8 mouse cellular contexts compared by ENCODE assay signal in the genomic region with DNA sequence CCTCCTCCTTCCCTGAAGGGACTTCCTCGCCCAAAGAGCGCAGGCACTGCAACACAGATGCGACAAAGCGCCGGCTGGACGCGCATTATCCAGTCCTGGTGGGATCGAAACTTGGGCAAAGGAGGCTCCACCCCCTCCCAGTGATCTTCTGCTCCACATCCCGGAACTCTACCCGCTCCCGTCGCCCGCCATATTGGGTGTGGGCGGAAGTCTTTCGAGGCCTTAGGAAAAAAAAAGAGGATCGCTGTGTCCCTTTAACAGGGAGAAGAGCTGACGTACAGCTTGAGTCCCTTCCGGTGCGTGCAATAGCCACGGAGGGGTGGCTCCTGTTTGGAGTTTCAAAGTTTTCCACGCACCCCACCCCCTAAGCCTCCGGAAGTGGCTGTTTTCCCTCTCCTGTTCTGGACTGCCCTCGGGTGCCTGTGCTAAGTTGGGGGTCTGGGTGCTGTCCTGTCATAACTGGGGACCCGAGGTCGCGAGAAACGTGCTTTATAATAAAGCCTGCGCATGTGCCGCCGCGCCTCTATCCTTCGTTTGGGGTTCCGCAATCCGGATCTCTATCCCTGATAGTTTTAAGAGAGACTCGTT. TPM values are rescaled to one million over a fixed set of nuclear protein-coding genes. Genes with fewer than 3 reads are reported as not detected.
DNase-seq lines count a peak whose midpoint lies in the region; ATAC-seq and TF ChIP-seq lines count a peak whose summit lies in the region.

No protein-coding gene starts in this region.

- H3K27me3 ChIP-seq in G1E (ENCODE audit: insufficient read depth, low read length) = no peaks in the 10 kb centered on the region
- H3K27me3 ChIP-seq in forebrain, embryonic 16.5 days (replicated peaks; ENCODE audit: control insufficient read depth, insufficient read depth, low read length) = no peaks in the 10 kb centered on the region
- H3K27me3 ChIP-seq in lung, embryonic 16.5 days (ENCODE audit: control insufficient read depth, insufficient read depth, low read depth, low read length) = no peaks in the 10 kb centered on the region

- peaks cover 72% of the 10 kb centered on the region for H3K36me3 ChIP-seq in G1E (replicated peaks)
- H3K36me3 ChIP-seq in forebrain, embryonic 16.5 days (ENCODE audit: control insufficient read depth, insufficient read depth) = no peaks in the 10 kb centered on the region
- H3K36me3 ChIP-seq in lung, embryonic 16.5 days (ENCODE audit: control insufficient read depth, insufficient read depth, low read length) = peaks cover 16% of the 10 kb centered on the region

- peak; percentile 85 for DNase-seq in G1E (ENCODE audit: low spot score)
- peak; percentile 91 to 96 for DNase-seq in cerebellum, adult 18-20 months
- DNase-seq in heart, postnatal 4 days = peak; percentile 94
- peak; percentile 85 for DNase-seq in layer of hippocampus, adult 9-10 months (ENCODE audit: low spot score)
- DNase-seq in ovary, postnatal 10 days (ENCODE audit: low spot score) = peak; percentile 70
- peak; percentile 66 to 73 for DNase-seq in thymus, postnatal 10 days (ENCODE audit: low spot score in 2 of 2)

- WGBS in forebrain, embryonic 16.5 days = under 1% methylated on average over 35 of the region's 35 CpGs
- WGBS in lung, embryonic 16.5 days = under 1% methylated on average over 35 of the region's 35 CpGs

- H3K4me1 ChIP-seq in G1E (ENCODE audit: insufficient read depth, low read depth, low read length) = peaks cover 62% of the 10 kb centered on the region
- peaks cover 17% of the 10 kb centered on the region for H3K4me1 ChIP-seq in forebrain, embryonic 16.5 days (replicated peaks; ENCODE audit: control insufficient read depth, insufficient read depth, low read length)
- H3K4me1 ChIP-seq in lung, embryonic 16.5 days (replicated peaks; ENCODE audit: control insufficient read depth, insufficient read depth, low read length) = peaks cover 21% of the 10 kb centered on the region

- no peaks in the 10 kb centered on the region for H3K9me3 ChIP-seq in G1E (replicated peaks)
- no peaks in the 10 kb centered on the region for H3K9me3 ChIP-seq in forebrain, embryonic 16.5 days (ENCODE audit: control insufficient read depth, low read length)
- H3K9me3 ChIP-seq in lung, embryonic 16.5 days (ENCODE audit: control insufficient read depth, low read length) = no peaks in the 10 kb centered on the region

- peak; percentile 71 for ATAC-seq in G1E (ENCODE audit: extremely low read depth, insufficient number of reproducible peaks, low FRiP score, poor library complexity, severe bottlenecking)
- peak; percentile 90 for ATAC-seq in forebrain, embryonic 16.5 days
- ATAC-seq in lung, embryonic 16.5 days (ENCODE audit: low read depth) = peak; percentile 86

- peak overlapping the region; percentile 76 for H3K9ac ChIP-seq in forebrain, embryonic 16.5 days (replicated peaks; ENCODE audit: low read depth, low read length)
- peak overlapping the region; percentile 84 for H3K9ac ChIP-seq in lung, embryonic 16.5 days (ENCODE audit: low read length)

- peak overlapping the region; percentile 80 for H3K4me3 ChIP-seq in G1E (ENCODE audit: low read depth, low read length)
- H3K4me3 ChIP-seq in forebrain, embryonic 16.5 days (replicated peaks; ENCODE audit: low read length) = peak overlapping the region; percentile 68
- peak overlapping the region; percentile 68 for H3K4me3 ChIP-seq in lung, embryonic 16.5 days (ENCODE audit: low read length)

- no peak for TF ChIP-seq CTCF in G1E (IDR thresholded peaks at IDR 0.05; ENCODE audit: low read depth, low read length)

- peak overlapping the region; percentile 95 for H3K27ac ChIP-seq in forebrain, embryonic 16.5 days (ENCODE audit: low read length)
- H3K27ac ChIP-seq in lung, embryonic 16.5 days (ENCODE audit: low read length) = peak overlapping the region; percentile 99

- peak overlapping the region; percentile 77 for H3K4me2 ChIP-seq in forebrain, embryonic 16.5 days (ENCODE audit: low read length)
- H3K4me2 ChIP-seq in lung, embryonic 16.5 days (ENCODE audit: low read depth, low read length) = peak overlapping the region; percentile 88

RNA-seq across cellular contexts. Expression of a gene that starts 9.2 kb away (rescaled TPM):
- total RNA-seq in G1E (2014; fragmentation: Nextera tagmentation) (20.0 and 24.9 TPM in 2 replicates), G1E (2017) (22.8 and 24.9 TPM in 2 replicates)
- 32.1 and 39.9 TPM in 2 replicates for polyA plus RNA-seq in G1E (2012)
- 46.3 and 52.5 TPM in 2 replicates for polyA plus RNA-seq in forebrain, embryonic 16.5 days (2015; fragmentation: Nextera tagmentation; extraction: Ambion mirVana)
- total RNA-seq in heart, postnatal 4 days (2021) = 10 to 100 TPM; 18.7 to 21.4 TPM
- 25.2 TPM in 2 replicates for polyA plus RNA-seq in lung, embryonic 16.5 days (2015; fragmentation: Nextera tagmentation; extraction: Ambion mirVana)

RNA-seq across cellular contexts. Expression of a gene that starts 9.8 kb away (rescaled TPM):
- total RNA-seq in G1E (2014; fragmentation: Nextera tagmentation) (12.6 and 19.1 TPM in 2 replicates), G1E (2017) (50.7 and 62.7 TPM in 2 replicates)
- 51.9 and 52.0 TPM in 2 replicates for polyA plus RNA-seq in G1E (2012)
- 87.9 and 88.4 TPM in 2 replicates for polyA plus RNA-seq in forebrain, embryonic 16.5 days (2015; fragmentation: Nextera tagmentation; extraction: Ambion mirVana)
- 10 to 100 TPM; 29.6 to 30.5 TPM for total RNA-seq in heart, postnatal 4 days (2021)
- polyA plus RNA-seq in lung, embryonic 16.5 days (2015; fragmentation: Nextera tagmentation; extraction: Ambion mirVana) = 82.5 and 90.7 TPM in 2 replicates

RNA-seq across cellular contexts. Expression of a gene that starts 17.2 kb away (rescaled TPM):
- not detected in 2 replicates for total RNA-seq in G1E (2014; fragmentation: Nextera tagmentation)
- 0.23 TPM in 1 of 2 replicates, not detected in the other for total RNA-seq in G1E (2017)
- polyA plus RNA-seq in G1E (2012) = 0.05 TPM in 1 of 2 replicates, not detected in the other
- 2.1 and 3.3 TPM in 2 replicates for polyA plus RNA-seq in forebrain, embryonic 16.5 days (2015; fragmentation: Nextera tagmentation; extraction: Ambion mirVana)
- total RNA-seq in heart, postnatal 4 days (2021) = under 1 TPM in 1 of 2 experiments, not detected in 1; 0.56 TPM
- polyA plus RNA-seq in lung, embryonic 16.5 days (2015; fragmentation: Nextera tagmentation; extraction: Ambion mirVana) = 0.21 and 0.96 TPM in 2 replicates

RNA-seq across cellular contexts. Expression of a gene that starts 23.3 kb away (rescaled TPM):
- total RNA-seq in G1E (2014; fragmentation: Nextera tagmentation) (74.0 and 111 TPM in 2 replicates), G1E (2017) (141 and 168 TPM in 2 replicates)
- 281 and 350 TPM in 2 replicates for polyA plus RNA-seq in G1E (2012)
- polyA plus RNA-seq in forebrain, embryonic 16.5 days (2015; fragmentation: Nextera tagmentation; extraction: Ambion mirVana) = 132 and 140 TPM in 2 replicates
- 100 to 1,000 TPM; 243 to 246 TPM for total RNA-seq in heart, postnatal 4 days (2021)
- 41.4 and 44.8 TPM in 2 replicates for polyA plus RNA-seq in lung, embryonic 16.5 days (2015; fragmentation: Nextera tagmentation; extraction: Ambion mirVana)

RNA-seq across cellular contexts. Expression of a gene that starts 24.8 kb away (rescaled TPM):
- total RNA-seq in G1E (2014; fragmentation: Nextera tagmentation) (12.5 and 14.1 TPM in 2 replicates), G1E (2017) (9.9 and 10.6 TPM in 2 replicates)
- 21.0 and 22.2 TPM in 2 replicates for polyA plus RNA-seq in G1E (2012)
- polyA plus RNA-seq in forebrain, embryonic 16.5 days (2015; fragmentation: Nextera tagmentation; extraction: Ambion mirVana) = 11.5 and 12.3 TPM in 2 replicates
- 10 to 100 TPM; 17.4 to 19.9 TPM for total RNA-seq in heart, postnatal 4 days (2021)
- 49.1 and 49.8 TPM in 2 replicates for polyA plus RNA-seq in lung, embryonic 16.5 days (2015; fragmentation: Nextera tagmentation; extraction: Ambion mirVana)

Comparison
In these comparisons a context has a peak if more than half of its experiments do, and no peak if none do; other contexts are left out.
1. Peak in every context shown above with its lines: DNase-seq, ATAC-seq, H3K4me3 ChIP-seq and H3K27ac ChIP-seq.